Mouse (Mus musculus): ENCODE results near the gene Csde1. TPM values are rescaled to one million over a fixed set of nuclear protein-coding genes. Genes with fewer than 3 reads are reported as not detected.

Csde1 gene
- total RNA-seq (2012; rRNA removed): 196 and 213 TPM in 2 replicates
- 249 and 280 TPM in 2 replicates for total RNA-seq (2014; rRNA removed)
- 194 and 210 TPM in 2 replicates for polyA plus RNA-seq (2012; ENCODE audit: insufficient read length, low read depth)

- TF ChIP-seq NELFE (IDR thresholded peaks at IDR 0.05; ENCODE audit: low read depth, low read length): peak; percentile 79
- TF ChIP-seq NRF1 (IDR thresholded peaks at IDR 0.05; ENCODE audit: low read depth, low read length): peak; percentile 92
- TF ChIP-seq MAFK (IDR thresholded peaks at IDR 0.05; ENCODE audit: insufficient replicate concordance, low read length): no peak
- TF ChIP-seq POLR2AphosphoS2 (IDR thresholded peaks at IDR 0.05; ENCODE audit: low read depth, low read length): peak; percentile 93; the same call in 1 of the 2 replicates
- no peak for TF ChIP-seq PAX5 (IDR thresholded peaks at IDR 0.05; ENCODE audit: low read length)
- peak; percentile 98 for TF ChIP-seq CHD2 (IDR thresholded peaks at IDR 0.05; ENCODE audit: low read length)
- TF ChIP-seq TCF12 (IDR thresholded peaks at IDR 0.05; ENCODE audit: low read depth, low read length): peak; percentile 74
- TF ChIP-seq ZMIZ1 (IDR thresholded peaks at IDR 0.05; ENCODE audit: low read depth, low read length): peak; percentile 81
- TF ChIP-seq MAZ (IDR thresholded peaks at IDR 0.05; ENCODE audit: low read depth, low read length): no peak; the same call in 1 of the 2 replicates
- peak; percentile 72; the same call in 1 of the 2 replicates for TF ChIP-seq BHLHE40 (IDR thresholded peaks at IDR 0.05; ENCODE audit: low read depth, low read length)
- TF ChIP-seq UBTF (IDR thresholded peaks at IDR 0.05; ENCODE audit: low read depth, low read length): no peak
- no peak for TF ChIP-seq USF1 (IDR thresholded peaks at IDR 0.05; ENCODE audit: low read depth, low read length)
- TF ChIP-seq MAX (IDR thresholded peaks at IDR 0.05; ENCODE audit: low read length): peak; percentile 76
- TF ChIP-seq SMC3 (IDR thresholded peaks at IDR 0.05; ENCODE audit: low read depth, low read length): no peak
- no peak for TF ChIP-seq GABPA (IDR thresholded peaks at IDR 0.05; ENCODE audit: insufficient replicate concordance, low read depth, low read length)
- peak; percentile 82 for TF ChIP-seq TBP (conservative IDR thresholded peaks at IDR 0.05; ENCODE audit: low read depth, low read length)
- no peak; the same call in 1 of the 2 replicates for TF ChIP-seq RCOR1 (conservative IDR thresholded peaks at IDR 0.05; ENCODE audit: low read depth, low read length)
- TF ChIP-seq ZKSCAN1 (IDR thresholded peaks at IDR 0.05; ENCODE audit: borderline replicate concordance, low read depth, low read length): no peak
- no peak for TF ChIP-seq ZC3H11A (IDR thresholded peaks at IDR 0.05; ENCODE audit: low read depth, low read length)
- peak; percentile 93 for TF ChIP-seq POLR2A (IDR thresholded peaks at IDR 0.05; ENCODE audit: low read depth, low read length)
- no peak for TF ChIP-seq JUN (IDR thresholded peaks at IDR 0.05; ENCODE audit: insufficient read depth, low read depth, low read length)
- TF ChIP-seq ELF1 (IDR thresholded peaks at IDR 0.05; ENCODE audit: low read depth, low read length): peak; percentile 42; the same call in 1 of the 2 replicates
- peak; percentile 25; the same call in 1 of the 2 replicates for TF ChIP-seq ETS1 (conservative IDR thresholded peaks at IDR 0.05; ENCODE audit: low read depth, low read length)
- peak; percentile 77; the same call in 1 of the 2 replicates for TF ChIP-seq CHD1 (IDR thresholded peaks at IDR 0.05; ENCODE audit: low read depth, low read length)
- no peak for TF ChIP-seq MYC (IDR thresholded peaks at IDR 0.05; ENCODE audit: low read depth, low read length)
- peak; percentile 50; the same call in 1 of the 2 replicates for TF ChIP-seq IRF4 (IDR thresholded peaks at IDR 0.05; ENCODE audit: low read depth, low read length)
- peak; percentile 98 for DNase-seq (ENCODE audit: extremely low read depth)
Measured at GRCm38 (mm10) chr3:103020249-103020942, at the start of gene Csde1. Gene Csde1, plus strand, starts transcription at chr3:103020426.

More at GRCm38 (mm10) chr3:103020249-103020942, at the start of gene Csde1:
- peaks cover 11 to 34% of the 10 kb centered on the region in 2 experiments; a peak in 3 of 4 replicates for H3K4me1 ChIP-seq (ENCODE audit: control insufficient read depth in 1 of 2, insufficient read depth in 2 of 2)
- dilution Hi-C loops (cut with MboI; ENCODE audit: extremely low pct_ligation_motif_present, extremely low pct_unique_long_range_greater_than_20kb, low sequenced_read_pairs): no loop called here
- peak within 1 kb of the TSS; percentile 95; the same call in 1 of the 2 replicates for H3K4me2 ChIP-seq (ENCODE audit: insufficient read depth, low read depth, poor library complexity, severe bottlenecking)
- H3K27ac ChIP-seq (ENCODE audit: insufficient read depth, low read depth): peak within 1 kb of the TSS; percentile 85
- no peaks in the 10 kb centered on the region for H3K27me3 ChIP-seq (replicated peaks)
- H3K4me3 ChIP-seq (replicated peaks in 1 of 3; ENCODE audit: low read depth in 2 of 3, low read length in 2 of 3, poor library complexity in 1 of 3): peak within 1 kb of the TSS; percentile 90 to 99 (median 93)
- H3K36me3 ChIP-seq (replicated peaks in 1 of 2; ENCODE audit: control insufficient read depth in 1 of 2, insufficient read depth in 1 of 2, low read length in 1 of 2): peaks cover 0 to 11% of the 10 kb centered on the region in 2 experiments
- H3K9ac ChIP-seq (ENCODE audit: insufficient read depth, low read depth): peak within 1 kb of the TSS; percentile 97
- peaks cover 44% of the 10 kb centered on the region for H3K79me2 ChIP-seq (replicated peaks; ENCODE audit: control insufficient read depth, extremely low read depth, insufficient read depth, poor library complexity, severe bottlenecking)
- no peaks in the 10 kb centered on the region for H3K9me3 ChIP-seq (replicated peaks; ENCODE audit: low read length)
- in situ Hi-C loops (cut with MboI; ENCODE audit: low pct_ligation_motif_present, low pct_unique_long_range_greater_than_20kb, low sequenced_read_pairs): no loop called here
